Mouse (Mus musculus) neural tube, embryonic 15.5 days (tissue): ENCODE measurements around the gene Tktl2. TPM values are rescaled to one million over a fixed set of nuclear protein-coding genes. Genes with fewer than 3 reads are reported as not detected.

Experiments
- ATAC-seq: fragments of 200-750 bp; cut with Nextera tagmentation; 2 replicates; pipeline ENCODE4 v1.8.0; 2017; ENCODE audit warnings: mild to moderate bottlenecking, moderate TSS enrichment, moderate library complexity; ENCODE audit not compliant: low FRiP score
- H3K27ac ChIP-seq: fragments of 300-500 bp; sonication (generic); replicated peaks from 2 replicates; pipeline ENCODE4 v1.5.1; 2015; ENCODE audit warnings: mild to moderate bottlenecking, inconsistent platforms
- H3K27me3 ChIP-seq: fragments of 300-500 bp; sonication (generic); replicated peaks from 2 replicates; pipeline ENCODE4 v1.6.1; 2015; ENCODE audit warnings: inconsistent platforms
- H3K36me3 ChIP-seq: fragments of 300-500 bp; sonication (generic); 2 replicates; pipeline ENCODE4 v1.6.1; 2015; ENCODE audit warnings: inconsistent platforms
- H3K4me1 ChIP-seq: fragments of 300-500 bp; sonication (generic); 2 replicates; pipeline ENCODE4 v1.6.1; 2015; ENCODE audit warnings: inconsistent platforms
- H3K4me2 ChIP-seq: fragments of 300-500 bp; sonication (generic); 2 replicates; pipeline ENCODE4 v1.6.1; 2015; ENCODE audit warnings: inconsistent platforms, mild to moderate bottlenecking, moderate library complexity
- H3K4me3 ChIP-seq: fragments of 300-500 bp; sonication (generic); replicated peaks from 2 replicates; pipeline ENCODE4 v1.5.1; 2015; ENCODE audit warnings: mild to moderate bottlenecking, inconsistent platforms
- H3K9ac ChIP-seq: fragments of 300-500 bp; sonication (generic); replicated peaks from 2 replicates; pipeline ENCODE4 v1.6.1; 2015; ENCODE audit warnings: mild to moderate bottlenecking, inconsistent platforms
- H3K9me3 ChIP-seq: fragments of 300-500 bp; sonication (generic); replicated peaks from 2 replicates; pipeline ENCODE4 v1.6.1; 2016; ENCODE audit warnings: inconsistent platforms
- WGBS: fragments of 180-500 bp; shearing (Covaris S2); methylation state at CpG from one replicate; pipeline ENCODE4 v1.1.7; 2015; ENCODE audit warnings: mixed read lengths; 5-methylcytosine and 5-hydroxymethylcytosine counted together
- polyA plus RNA-seq: library from polyadenylated mRNA; unstranded; fragments of >200 nt; fragmentation: Nextera tagmentation; extraction: Ambion mirVana; gene quantifications from 2 replicates; pipeline ENCODE4 v1.2.1, GENCODE M21; 2015

Tktl2 gene
- polyA plus RNA-seq, result not detected in 2 replicates

GRCm38 (mm10) chr8:66511537-66511936, at the start of gene Tktl2:
Tktl2 (plus strand) TSS chr8:66511756.
- H3K27me3 ChIP-seq, result no peaks in the 10 kb centered on the region
- H3K9ac ChIP-seq, result no peak within 1 kb of the TSS
- no peaks in the 10 kb centered on the region for H3K36me3 ChIP-seq
- no peaks in the 10 kb centered on the region for H3K9me3 ChIP-seq
- H3K4me1 ChIP-seq, result no peaks in the 10 kb centered on the region
- H3K4me2 ChIP-seq, result no peak within 1 kb of the TSS
- ATAC-seq, result no peak
- no peak within 1 kb of the TSS for H3K27ac ChIP-seq
- 95% methylated on average over 22 of the region's 22 CpGs for WGBS
- no peak within 1 kb of the TSS for H3K4me3 ChIP-seq

GRCm38 (mm10) chr8:66469821-66470220, 41.7 kb upstream of the Tktl2 start:
- H3K4me3 ChIP-seq, result no peak overlapping the region
- no peak for ATAC-seq
- no peaks in the 10 kb centered on the region for H3K4me1 ChIP-seq
- WGBS, result 89% methylated on average over 3 of the region's 3 CpGs
- no peak overlapping the region for H3K4me2 ChIP-seq
- no peaks in the 10 kb centered on the region for H3K27me3 ChIP-seq
- H3K36me3 ChIP-seq, result no peaks in the 10 kb centered on the region
- no peak overlapping the region for H3K27ac ChIP-seq
- no peak overlapping the region for H3K9ac ChIP-seq
- no peaks in the 10 kb centered on the region for H3K9me3 ChIP-seq

- H3K9me3 ChIP-seq, result no peaks in the 10 kb centered on the region
- H3K9ac ChIP-seq, result no peak overlapping the region
- no peaks in the 10 kb centered on the region for H3K27me3 ChIP-seq
- H3K4me1 ChIP-seq, result no peaks in the 10 kb centered on the region
- H3K36me3 ChIP-seq, result peaks cover 54% of the 10 kb centered on the region
- H3K4me3 ChIP-seq, result no peak overlapping the region
- 96% methylated on average over 3 of the region's 3 CpGs for WGBS
- H3K27ac ChIP-seq, result no peak overlapping the region
- ATAC-seq, result no peak
- H3K4me2 ChIP-seq, result no peak overlapping the region
These were observed 34.7 kb upstream of the Tktl2 start for GRCm38 (mm10) chr8:66476880-66477279.

GRCm38 (mm10) chr8:66486084-66486763, 25.3 kb upstream of the Tktl2 start, which contains the start of gene Tma16:
Tma16 (minus strand) TSS chr8:66486530.
- Histone ChIP-seq H3K36me3 (peaks cover 20% of the 10 kb centered on the region), H3K4me2 (peak within 1 kb of the TSS; percentile 60), H3K27me3 (no peaks in the 10 kb centered on the region), H3K9ac (peak within 1 kb of the TSS; percentile 91), H3K9me3 (no peaks in the 10 kb centered on the region), H3K4me3 (peak within 1 kb of the TSS; percentile 99), H3K27ac (peak within 1 kb of the TSS; percentile 85), H3K4me1 (peaks cover 12% of the 10 kb centered on the region)
- ATAC-seq, result peak; percentile 98
- WGBS, result under 1% methylated on average over 45 of the region's 45 CpGs

GRCm38 (mm10) chr8:66488556-66488955, 23.0 kb upstream of the Tktl2 start:
- no peaks in the 10 kb centered on the region for H3K9me3 ChIP-seq
- no peak for ATAC-seq
- no peak overlapping the region for H3K4me3 ChIP-seq
- H3K36me3 ChIP-seq, result 0 out of 2 replicates have a peak, but pooled peaks cover 2% of the 10 kb centered on the region
- H3K9ac ChIP-seq, result no peak overlapping the region
- peaks cover 12% of the 10 kb centered on the region for H3K4me1 ChIP-seq
- H3K27ac ChIP-seq, result no peak overlapping the region
- H3K27me3 ChIP-seq, result no peaks in the 10 kb centered on the region
- WGBS, result 53% methylated on average over 3 of the region's 3 CpGs
- no peak overlapping the region for H3K4me2 ChIP-seq

GRCm38 (mm10) chr8:66490624-66491023, 20.9 kb upstream of the Tktl2 start:
- H3K4me3 ChIP-seq, result no peak overlapping the region
- peaks cover 2% of the 10 kb centered on the region for H3K4me1 ChIP-seq
- H3K27ac ChIP-seq, result no peak overlapping the region
- H3K9me3 ChIP-seq, result no peaks in the 10 kb centered on the region
- H3K27me3 ChIP-seq, result no peaks in the 10 kb centered on the region
- H3K36me3 ChIP-seq, result no peaks in the 10 kb centered on the region
- WGBS, result 89% methylated on average over 4 of the region's 4 CpGs
- no peak overlapping the region for H3K9ac ChIP-seq
- no peak overlapping the region for H3K4me2 ChIP-seq
- no peak for ATAC-seq

- Histone ChIP-seq H3K36me3 (no peaks in the 10 kb centered on the region), H3K4me3 (no peak overlapping the region), H3K4me2 (no peak overlapping the region), H3K9me3 (no peaks in the 10 kb centered on the region), H3K4me1 (no peaks in the 10 kb centered on the region), H3K9ac (no peak overlapping the region), H3K27me3 (no peaks in the 10 kb centered on the region), H3K27ac (no peak overlapping the region)
- ATAC-seq, result no peak
- WGBS, result 84% methylated on average over 2 of the region's 2 CpGs
These were observed 17.1 kb upstream of the Tktl2 start for GRCm38 (mm10) chr8:66494496-66494895.

- WGBS, result 11% methylated on average over 8 of the region's 8 CpGs
- Histone ChIP-seq H3K9me3 (no peaks in the 10 kb centered on the region), H3K4me2 (no peak overlapping the region), H3K9ac (no peak overlapping the region), H3K4me1 (no peaks in the 10 kb centered on the region), H3K27ac (no peak overlapping the region), H3K36me3 (no peaks in the 10 kb centered on the region), H3K27me3 (no peaks in the 10 kb centered on the region), H3K4me3 (no peak overlapping the region)
- ATAC-seq, result peak; percentile 87
These were observed 15.8 kb upstream of the Tktl2 start for GRCm38 (mm10) chr8:66495726-66496125.

GRCm38 (mm10) chr8:66496998-66497577, 14.5 kb upstream of the Tktl2 start:
- no peaks in the 10 kb centered on the region for H3K9me3 ChIP-seq
- H3K9ac ChIP-seq, result no peak overlapping the region
- WGBS, result 33% methylated on average over 4 of the region's 4 CpGs
- H3K36me3 ChIP-seq, result no peaks in the 10 kb centered on the region
- H3K4me2 ChIP-seq, result no peak overlapping the region
- no peaks in the 10 kb centered on the region for H3K27me3 ChIP-seq
- no peak overlapping the region for H3K27ac ChIP-seq
- ATAC-seq, result no peak; the same call in 1 of the 2 replicates
- H3K4me1 ChIP-seq, result no peaks in the 10 kb centered on the region
- no peak overlapping the region for H3K4me3 ChIP-seq

- WGBS, result 84% methylated on average over 2 of the region's 2 CpGs
- Histone ChIP-seq H3K9me3 (no peaks in the 10 kb centered on the region), H3K9ac (no peak overlapping the region), H3K4me3 (no peak overlapping the region), H3K4me1 (no peaks in the 10 kb centered on the region), H3K27me3 (no peaks in the 10 kb centered on the region), H3K4me2 (no peak overlapping the region), H3K27ac (no peak overlapping the region), H3K36me3 (no peaks in the 10 kb centered on the region)
- ATAC-seq, result no peak
These were observed 8.2 kb upstream of the Tktl2 start for GRCm38 (mm10) chr8:66503381-66503780.

- WGBS, result 87% methylated on average over 2 of the region's 2 CpGs
These were observed 7.6 kb downstream of the Tktl2 start for GRCm38 (mm10) chr8:66519149-66519548.

GRCm38 (mm10) chr8:66520576-66520975, 9.0 kb downstream of the Tktl2 start:
- Histone ChIP-seq H3K9ac (no peak overlapping the region), H3K4me3 (no peak overlapping the region), H3K9me3 (no peaks in the 10 kb centered on the region), H3K4me2 (no peak overlapping the region), H3K27me3 (no peaks in the 10 kb centered on the region), H3K36me3 (no peaks in the 10 kb centered on the region), H3K27ac (no peak overlapping the region), H3K4me1 (no peaks in the 10 kb centered on the region)
- no peak for ATAC-seq

More at GRCm38 (mm10) chr8:66519149-66519548, 7.6 kb downstream of the Tktl2 start:
- no peak overlapping the region for H3K9ac ChIP-seq
- no peaks in the 10 kb centered on the region for H3K9me3 ChIP-seq
- H3K4me2 ChIP-seq, result no peak overlapping the region
- no peaks in the 10 kb centered on the region for H3K4me1 ChIP-seq
- H3K36me3 ChIP-seq, result no peaks in the 10 kb centered on the region
- H3K27me3 ChIP-seq, result no peaks in the 10 kb centered on the region
- H3K27ac ChIP-seq, result no peak overlapping the region
- ATAC-seq, result no peak
- no peak overlapping the region for H3K4me3 ChIP-seq
